Mouse (Mus musculus) brain, adult 2 months (tissue): ENCODE measurements at regions not wholly inside any gene's neighbourhood (a gene's known extent, or its start where the extent isn't known, plus 50 kb on each side); places are given as distances from the start of the nearest gene placed in this dataset.

Experiments used
- DNase-seq: peaks from one replicate; pipeline ENCODE4 v3.0.0; 2011; ENCODE audit warnings: low read depth, low spot score

- DNase-seq, result no peak
These were observed 511.5 kb downstream of the Phf3 start for GRCm38 (mm10) chr1:30362072-30362769.

GRCm38 (mm10) chr1:30320657-30321262, 553.0 kb downstream of the Phf3 start:
- no peak for DNase-seq

GRCm38 (mm10) chr1:30318195-30318594, 555.5 kb downstream of the Phf3 start:
- DNase-seq, result no peak

DNA sequence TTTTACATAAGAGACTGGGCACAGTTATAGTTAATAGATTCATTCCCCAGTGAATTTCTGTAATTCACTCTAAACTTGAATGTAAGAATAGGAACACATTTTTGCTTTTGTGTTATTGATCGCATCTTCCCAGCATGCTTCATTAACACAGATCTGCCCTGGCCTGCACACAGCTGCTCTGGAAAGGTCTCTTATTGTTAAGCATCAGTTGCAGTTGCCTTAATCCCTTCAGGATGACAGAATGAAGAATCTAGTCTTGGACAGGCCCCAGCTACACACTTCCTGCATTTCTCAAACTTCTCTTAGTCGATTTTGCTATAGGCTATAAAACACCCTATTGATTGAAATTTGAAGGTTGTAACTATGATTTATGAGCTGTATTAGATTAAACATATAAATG, 584.6 kb downstream of the Phf3 start:
- no peak for DNase-seq

GRCm38 (mm10) chr1:30262418-30262817, 611.3 kb downstream of the Phf3 start:
- DNase-seq, result peak; percentile 22

- DNase-seq, result peak; percentile 3
These were observed 614.2 kb downstream of the Phf3 start for GRCm38 (mm10) chr1:30259547-30259946.

DNA sequence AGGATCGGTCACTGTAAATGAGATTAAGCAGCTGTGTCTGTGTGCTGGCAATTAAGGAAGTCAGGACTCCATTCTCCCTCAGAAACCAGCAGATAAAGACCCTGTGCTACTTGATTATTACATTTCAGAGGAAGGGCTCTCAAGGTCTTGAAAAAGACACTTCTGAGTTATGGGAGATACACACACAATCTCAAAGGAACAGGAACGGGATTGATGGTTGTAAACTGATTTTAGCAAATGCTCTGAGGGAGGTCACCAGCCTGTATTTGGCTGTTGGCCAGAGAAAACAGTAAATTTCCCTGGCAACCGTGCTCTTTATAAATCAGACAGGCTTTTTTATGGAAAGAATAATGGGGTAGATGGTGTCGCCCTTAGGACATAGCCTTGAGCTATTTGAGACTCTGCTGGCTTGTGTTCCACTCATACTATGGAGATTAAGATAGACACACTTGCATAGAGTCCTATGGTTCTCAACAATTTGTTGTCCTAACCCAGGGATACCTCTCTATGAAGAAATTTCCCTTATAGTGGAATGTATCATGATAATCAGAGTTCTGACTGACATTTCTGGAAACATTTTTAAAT, 656.9 kb downstream of the Phf3 start:
- no peak for DNase-seq

DNA sequence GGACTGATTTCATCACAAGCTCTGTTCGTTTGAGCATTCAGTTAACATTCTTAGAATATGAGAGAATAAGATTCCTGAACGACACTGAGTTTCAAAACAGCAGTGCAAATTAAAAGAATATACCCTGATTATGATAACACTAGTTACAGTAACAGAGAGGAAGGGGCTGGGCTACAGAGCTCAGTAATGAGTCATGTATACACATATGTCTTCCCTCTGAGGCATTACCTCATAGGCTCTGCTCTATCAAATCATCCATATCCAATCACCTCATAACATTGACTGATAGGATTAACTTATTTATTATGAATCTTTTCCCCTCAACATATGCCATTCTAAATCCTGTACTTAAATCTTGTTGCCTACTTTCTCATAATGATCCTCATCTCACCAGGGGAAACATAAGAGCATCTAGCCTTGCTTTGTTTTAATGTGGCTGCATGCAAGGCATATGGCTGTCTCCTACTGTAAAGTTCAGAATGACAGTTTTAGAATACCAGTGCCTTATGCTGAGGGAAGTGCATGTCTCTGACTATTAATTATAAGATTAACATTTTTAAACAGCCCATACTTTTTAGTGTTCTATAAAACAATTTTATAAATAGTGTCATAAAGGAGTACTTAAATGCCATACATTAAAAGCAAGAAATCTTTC, 669.0 kb downstream of the Phf3 start:
- no peak for DNase-seq

DNA sequence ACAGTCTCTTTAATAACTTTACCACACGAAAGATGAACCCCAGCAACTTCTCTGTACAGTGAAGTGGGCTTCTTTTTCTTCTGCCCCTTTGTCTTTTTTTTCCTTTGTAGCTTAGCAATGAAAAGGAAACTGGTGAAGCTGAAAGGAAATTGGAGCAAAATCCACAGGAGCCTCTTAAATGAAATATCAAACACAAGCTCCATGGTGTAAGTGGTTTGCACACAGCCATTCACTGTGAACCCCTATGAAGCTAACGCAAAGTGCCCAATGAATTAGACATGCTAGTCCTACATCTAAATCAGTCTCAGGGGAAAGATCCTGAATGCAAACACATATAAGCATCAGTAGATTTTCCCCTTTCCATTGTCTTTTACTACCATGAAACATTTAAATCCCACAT, 697.5 kb downstream of the Phf3 start:
- DNase-seq, result no peak

- peak; percentile 84 for DNase-seq
These were observed 728.7 kb downstream of the Phf3 start for GRCm38 (mm10) chr1:30144997-30145396.

DNA sequence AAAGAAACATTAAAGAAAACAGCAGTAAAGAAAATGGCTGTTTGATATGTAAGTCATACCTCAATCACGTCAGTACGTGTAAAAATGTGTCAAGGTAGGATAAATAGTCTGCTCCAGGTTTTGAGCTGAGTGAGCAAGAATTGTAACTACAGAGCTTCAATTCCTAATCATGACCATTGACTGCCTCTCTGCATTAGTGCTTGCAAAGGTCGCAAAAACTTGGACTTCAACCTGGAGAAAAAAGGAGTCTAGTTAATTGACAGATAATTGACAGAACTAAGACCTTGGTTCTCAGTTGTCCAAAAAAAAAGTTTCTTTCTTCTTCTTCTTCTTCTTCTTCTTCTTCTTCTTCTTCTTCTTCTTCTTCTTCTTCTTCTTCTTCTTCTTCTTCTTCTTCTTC, 759.5 kb downstream of the Phf3 start:
- no peak for DNase-seq
